Comparison of ENCODE assay signal across 26 mouse cellular contexts in the genomic region with DNA sequence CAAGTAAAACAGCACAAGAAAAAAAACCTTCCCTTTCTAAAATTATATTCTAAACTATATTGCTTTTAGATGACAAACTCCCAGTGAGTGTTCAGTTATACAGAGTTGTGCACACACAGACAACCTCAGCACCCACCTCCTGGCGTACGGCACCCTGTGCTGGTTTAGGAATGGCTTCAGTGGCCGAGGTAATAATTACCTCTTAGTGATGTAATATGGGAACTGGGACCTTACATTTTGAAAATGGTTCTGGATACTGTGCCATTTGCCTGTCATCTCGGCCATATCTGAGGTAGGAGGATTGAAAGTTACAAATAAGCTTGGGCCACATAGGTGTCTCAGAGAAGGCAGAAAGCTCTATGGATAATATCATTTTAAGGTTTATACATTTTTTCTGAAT. TPM values are rescaled to one million over a fixed set of nuclear protein-coding genes. Genes with fewer than 3 reads are reported as not detected.
DNase-seq lines count a peak whose midpoint lies in the region; ATAC-seq and TF ChIP-seq lines count a peak whose summit lies in the region.
"Had no signal": no experiment of that assay in that cellular context is flagged by ENCODE, and none has a peak within 500 bp of the region (broad histone marks: within the 10 kb centered on the region; RNA-seq: fewer than 3 reads in every experiment).

No protein-coding gene starts in this region.

- H3K27me3 ChIP-seq in kidney, embryonic 15.5 days, result no peaks in the 10 kb centered on the region
- no peaks in the 10 kb centered on the region for H3K27me3 ChIP-seq in MEL (ENCODE audit: control insufficient read depth in 1 of 2, insufficient read depth in 2 of 2, low read length in 2 of 2)
- no peaks in the 10 kb centered on the region for H3K27me3 ChIP-seq in intestine, postnatal 0 days (replicated peaks; ENCODE audit: control insufficient read depth, insufficient read depth, low read length)
- no peaks in the 10 kb centered on the region for H3K27me3 ChIP-seq in liver, embryonic 15.5 days
- no peaks in the 10 kb centered on the region for H3K27me3 ChIP-seq in hindbrain, embryonic 10.5 days (ENCODE audit: insufficient read depth, poor library complexity, severe bottlenecking)
- H3K27me3 ChIP-seq: embryonic facial prominence, embryonic 15.5 days; forebrain, embryonic 12.5 days; heart, embryonic 12.5 days; hindbrain, embryonic 15.5 days; neural tube, embryonic 15.5 days had no signal

- no peak overlapping the region for H3K27ac ChIP-seq in kidney, embryonic 15.5 days
- peak overlapping the region; percentile 18 for H3K27ac ChIP-seq in MEL (ENCODE audit: control insufficient read depth, low read depth, low read length)
- peak overlapping the region; percentile 52; the same call in 1 of the 2 replicates for H3K27ac ChIP-seq in intestine, postnatal 0 days (ENCODE audit: low read depth, low read length)
- peak overlapping the region; percentile 90 for H3K27ac ChIP-seq in liver, embryonic 15.5 days (replicated peaks)
- no peak overlapping the region for H3K27ac ChIP-seq in hindbrain, embryonic 10.5 days
- H3K27ac ChIP-seq: embryonic facial prominence, embryonic 10.5 days; embryonic facial prominence, embryonic 15.5 days; forebrain, embryonic 12.5 days; heart, adult 2 months; hindbrain, embryonic 15.5 days; neural tube, embryonic 15.5 days had no signal

- TF ChIP-seq EP300 in MEL (IDR thresholded peaks at IDR 0.05; ENCODE audit: low read depth in 1 of 2, low read length in 2 of 2), result no peak

- TF ChIP-seq POLR2A in MEL (IDR thresholded peaks at IDR 0.05; ENCODE audit: control insufficient read depth in 1 of 2, insufficient read depth in 1 of 2, low read depth in 1 of 2, low read length in 2 of 2, poor library complexity in 1 of 2), result no peak

- no peak for DNase-seq in kidney, adult 18-20 months
- DNase-seq in MEL (ENCODE audit: low read depth, low spot score), result no peak
- DNase-seq in lung, adult 18-20 months, result no peak
- DNase-seq in hindbrain, embryonic 10.5 days (ENCODE audit: low spot score), result no peak
- DNase-seq: cerebellum, adult 2 months; cerebellum, postnatal 14 days; forebrain, postnatal 0 days; heart, adult 2 months; heart, postnatal 4 days; left cerebral cortex, postnatal 4 days; lung, postnatal 36 days; midbrain, embryonic 14.5 days; retina, postnatal 1 day; right cerebral cortex, postnatal 25 days; spleen, adult 18-20 months had no signal

- no peak overlapping the region for H3K9ac ChIP-seq in kidney, embryonic 15.5 days
- no peak overlapping the region for H3K9ac ChIP-seq in MEL (ENCODE audit: control insufficient read depth, low read depth, low read length, poor library complexity, severe bottlenecking)
- H3K9ac ChIP-seq in intestine, postnatal 0 days (ENCODE audit: low read depth, low read length), result no peak overlapping the region
- H3K9ac ChIP-seq in liver, embryonic 15.5 days, result no peak overlapping the region
- H3K9ac ChIP-seq: embryonic facial prominence, embryonic 15.5 days; forebrain, embryonic 12.5 days; forebrain, postnatal 0 days; heart, embryonic 12.5 days; hindbrain, embryonic 15.5 days; neural tube, embryonic 15.5 days had no signal

- H3K4me1 ChIP-seq in kidney, embryonic 15.5 days, result no peaks in the 10 kb centered on the region
- peaks cover 12 to 15% of the 10 kb centered on the region in 2 experiments for H3K4me1 ChIP-seq in MEL (ENCODE audit: control insufficient read depth in 1 of 2, insufficient read depth in 2 of 2, low read length in 2 of 2)
- peaks cover 4% of the 10 kb centered on the region; the same call in 1 of the 2 replicates for H3K4me1 ChIP-seq in intestine, postnatal 0 days (replicated peaks; ENCODE audit: control insufficient read depth, insufficient read depth, low read length)
- H3K4me1 ChIP-seq in liver, embryonic 15.5 days (replicated peaks), result peaks cover 24% of the 10 kb centered on the region
- no peaks in the 10 kb centered on the region for H3K4me1 ChIP-seq in hindbrain, embryonic 10.5 days (replicated peaks)
- H3K4me1 ChIP-seq: embryonic facial prominence, embryonic 10.5 days; embryonic facial prominence, embryonic 15.5 days; forebrain, embryonic 12.5 days; hindbrain, embryonic 15.5 days; neural tube, embryonic 15.5 days had no signal

- no peak overlapping the region for H3K4me2 ChIP-seq in kidney, embryonic 15.5 days
- peak overlapping the region; percentile 25; the same call in 1 of the 2 replicates for H3K4me2 ChIP-seq in intestine, postnatal 0 days (replicated peaks; ENCODE audit: low read depth)
- H3K4me2 ChIP-seq in liver, embryonic 15.5 days, result peak overlapping the region; percentile 21
- H3K4me2 ChIP-seq: embryonic facial prominence, embryonic 15.5 days; forebrain, embryonic 12.5 days; heart, embryonic 12.5 days; hindbrain, embryonic 15.5 days; neural tube, embryonic 15.5 days had no signal

- H3K36me3 ChIP-seq in kidney, embryonic 15.5 days, result no peaks in the 10 kb centered on the region
- peaks cover 0 to 18% of the 10 kb centered on the region in 2 experiments; a peak in 2 of 4 replicates for H3K36me3 ChIP-seq in MEL (ENCODE audit: control insufficient read depth in 1 of 2, insufficient read depth in 2 of 2, low read length in 2 of 2)
- H3K36me3 ChIP-seq in intestine, postnatal 0 days (ENCODE audit: control insufficient read depth, insufficient read depth), result no peaks in the 10 kb centered on the region
- H3K36me3 ChIP-seq in liver, embryonic 15.5 days (replicated peaks), result peaks cover 15% of the 10 kb centered on the region
- 0 out of 2 replicates have a peak, but pooled peaks cover 4% of the 10 kb centered on the region for H3K36me3 ChIP-seq in hindbrain, embryonic 10.5 days
- H3K36me3 ChIP-seq: embryonic facial prominence, embryonic 10.5 days; heart, embryonic 12.5 days; hindbrain, embryonic 15.5 days; neural tube, embryonic 15.5 days had no signal

- ATAC-seq in kidney, embryonic 15.5 days (replicated peaks; ENCODE audit: low FRiP score), result peak; percentile 59; the same call in 1 of the 2 replicates
- ATAC-seq in intestine, postnatal 0 days, result 0 out of 2 replicates have a peak, but pooled peaks have one; percentile 2
- peak; percentile 29 for ATAC-seq in liver, embryonic 15.5 days (ENCODE audit: insufficient read depth)
- no peak for ATAC-seq in CD4-positive, CD25-positive, alpha-beta regulatory T cell, adult 4 months
- ATAC-seq: forebrain, postnatal 0 days; inflammation-experienced regulatory T-cells, adult 6 months had no signal

- no peak for TF ChIP-seq CTCF in MEL (IDR thresholded peaks at IDR 0.05 in 2 of 3, conservative IDR thresholded peaks at IDR 0.05 in 1 of 3; ENCODE audit: control insufficient read depth in 1 of 3, insufficient read depth in 1 of 3, low read depth in 2 of 3, low read length in 3 of 3, poor library complexity in 1 of 3, severe bottlenecking in 1 of 3)
- TF ChIP-seq CTCF in intestine, postnatal 0 days (IDR thresholded peaks at IDR 0.05; ENCODE audit: low read depth), result no peak

- no peak overlapping the region for H3K4me3 ChIP-seq in kidney, embryonic 15.5 days (replicated peaks)
- H3K4me3 ChIP-seq in MEL (ENCODE audit: control insufficient read depth in 1 of 2, insufficient read depth in 1 of 2, low read depth in 2 of 2, low read length in 2 of 2), result no peak overlapping the region
- no peak overlapping the region for H3K4me3 ChIP-seq in intestine, postnatal 0 days (ENCODE audit: low read depth, low read length)
- H3K4me3 ChIP-seq in liver, embryonic 15.5 days (replicated peaks), result no peak overlapping the region
- H3K4me3 ChIP-seq in hindbrain, embryonic 10.5 days, result no peak overlapping the region
- H3K4me3 ChIP-seq: embryonic facial prominence, embryonic 10.5 days; embryonic facial prominence, embryonic 15.5 days; forebrain, embryonic 12.5 days; heart, adult 2 months; heart, embryonic 12.5 days; hindbrain, embryonic 15.5 days; neural tube, embryonic 15.5 days had no signal

- 85% methylated on average over 4 of the region's 4 CpGs for WGBS in kidney, embryonic 15.5 days
- 62% methylated on average over 4 of the region's 4 CpGs for WGBS in intestine, postnatal 0 days
- 73% methylated on average over 4 of the region's 4 CpGs for WGBS in liver, embryonic 15.5 days (ENCODE audit: insufficient replicate concordance)
- WGBS in hindbrain, embryonic 10.5 days, result 93% methylated on average over 4 of the region's 4 CpGs

- no peak for TF ChIP-seq RAD21 in MEL (IDR thresholded peaks at IDR 0.05; ENCODE audit: low read depth, low read length)

- H3K79me2 ChIP-seq in MEL (ENCODE audit: control insufficient read depth, insufficient read depth, low read length, poor library complexity), result no peaks in the 10 kb centered on the region

- no peaks in the 10 kb centered on the region for H3K9me3 ChIP-seq in kidney, embryonic 15.5 days (replicated peaks)
- no peaks in the 10 kb centered on the region for H3K9me3 ChIP-seq in MEL (replicated peaks; ENCODE audit: insufficient read depth, low read length)
- H3K9me3 ChIP-seq in intestine, postnatal 0 days (ENCODE audit: control insufficient read depth), result no peaks in the 10 kb centered on the region
- no peaks in the 10 kb centered on the region for H3K9me3 ChIP-seq in liver, embryonic 15.5 days (replicated peaks)
- H3K9me3 ChIP-seq in hindbrain, embryonic 10.5 days, result no peaks in the 10 kb centered on the region
- H3K9me3 ChIP-seq: embryonic facial prominence, embryonic 10.5 days; embryonic facial prominence, embryonic 15.5 days; forebrain, embryonic 12.5 days; heart, embryonic 12.5 days; hindbrain, embryonic 15.5 days; neural tube, embryonic 15.5 days had no signal

RNA-seq across cellular contexts. Expression of a gene that starts 22.3 kb away (rescaled TPM):
- polyA plus RNA-seq in kidney, embryonic 15.5 days (2015; fragmentation: Nextera tagmentation; extraction: Ambion mirVana), result 6.7 and 7.6 TPM in 2 replicates
- total RNA-seq in MEL (2012; rRNA removed), result 4.3 and 4.4 TPM in 2 replicates
- 1 to 10 TPM in 1 of 2 experiments, not detected in 1; 5.5 TPM for polyA plus RNA-seq in MEL (2012; ENCODE audit: insufficient read depth in 1 of 2, insufficient read length in 2 of 2, low read depth in 1 of 2, low replicate concordance in 2 of 2, missing spikeins in 1 of 2)
- polyA plus RNA-seq in intestine, postnatal 0 days (2015; fragmentation: Nextera tagmentation; extraction: Ambion mirVana), result 1.1 and 1.2 TPM in 2 replicates
- 4.6 and 4.8 TPM in 2 replicates for polyA plus RNA-seq in liver, embryonic 15.5 days (2015; fragmentation: Nextera tagmentation; extraction: Ambion mirVana)
- polyA plus RNA-seq in CD4-positive, CD25-positive, alpha-beta regulatory T cell, adult 4 months (2017; shearing (Covaris generic)), result under 1 TPM; 0.52 to 0.97 TPM
- polyA plus RNA-seq in hindbrain, embryonic 10.5 days (2016; fragmentation: Nextera tagmentation; extraction: Ambion mirVana), result 7.4 TPM in 2 replicates

RNA-seq across cellular contexts. Expression of a gene that starts 51.5 kb away (rescaled TPM):
- 37.5 and 40.4 TPM in 2 replicates for polyA plus RNA-seq in kidney, embryonic 15.5 days (2015; fragmentation: Nextera tagmentation; extraction: Ambion mirVana)
- total RNA-seq in MEL (2012; rRNA removed), result 20.8 and 22.7 TPM in 2 replicates
- polyA plus RNA-seq in MEL (2012; ENCODE audit: insufficient read depth in 1 of 2, insufficient read length in 2 of 2, low read depth in 1 of 2, low replicate concordance in 2 of 2, missing spikeins in 1 of 2), result 10 to 100 TPM in 1 of 2 experiments, not detected in 1; 24.9 TPM
- polyA plus RNA-seq in intestine, postnatal 0 days (2015; fragmentation: Nextera tagmentation; extraction: Ambion mirVana), result 29.4 and 31.5 TPM in 2 replicates
- 95.4 and 97.7 TPM in 2 replicates for polyA plus RNA-seq in liver, embryonic 15.5 days (2015; fragmentation: Nextera tagmentation; extraction: Ambion mirVana)
- under 1 TPM; 0.40 to 0.86 TPM for polyA plus RNA-seq in CD4-positive, CD25-positive, alpha-beta regulatory T cell, adult 4 months (2017; shearing (Covaris generic))
- polyA plus RNA-seq in hindbrain, embryonic 10.5 days (2016; fragmentation: Nextera tagmentation; extraction: Ambion mirVana), result 31.2 and 42.0 TPM in 2 replicates

Comparison
In these comparisons a context has a peak if more than half of its experiments do, and no peak if none do; other contexts are left out.
1. H3K27ac ChIP-seq: peak in MEL (single experiment), intestine, postnatal 0 days (single experiment) and liver, embryonic 15.5 days (single experiment); none in kidney, embryonic 15.5 days (single experiment) and hindbrain, embryonic 10.5 days (single experiment).